Comparison of ENCODE assay signal across 8 mouse cellular contexts in genomic region chr7:80260625-80261371, GRCm38 (mm10). TPM values are rescaled to one million over a fixed set of nuclear protein-coding genes. Genes with fewer than 3 reads are reported as not detected.
DNase-seq lines count a peak whose midpoint lies in the region; ATAC-seq lines count a peak whose summit lies in the region.

Gene Ngrn, plus strand, starts transcription at chr7:80261215.

- H3K27ac ChIP-seq in hindbrain, embryonic 14.5 days = peak within 1 kb of the TSS; percentile 83

- H3K9me3 ChIP-seq in hindbrain, embryonic 14.5 days (ENCODE audit: control insufficient read depth, low read length) = no peaks in the 10 kb centered on the region

- ATAC-seq in hindbrain, embryonic 14.5 days (ENCODE audit: low FRiP score) = peak; percentile 91

- H3K27me3 ChIP-seq in hindbrain, embryonic 14.5 days (ENCODE audit: control insufficient read depth, insufficient read depth, low read length) = peaks cover 22% of the 10 kb centered on the region

- WGBS in hindbrain, embryonic 14.5 days = 27% methylated on average over 40 of the region's 40 CpGs

- H3K4me2 ChIP-seq in hindbrain, embryonic 14.5 days (replicated peaks) = peak within 1 kb of the TSS; percentile 90

- peak within 1 kb of the TSS; percentile 83 for H3K9ac ChIP-seq in hindbrain, embryonic 14.5 days

- H3K36me3 ChIP-seq in hindbrain, embryonic 14.5 days (replicated peaks; ENCODE audit: control insufficient read depth, insufficient read depth) = peaks cover 21% of the 10 kb centered on the region

- DNase-seq in WW6 (ENCODE audit: low read depth, low spot score) = peak; percentile 59
- DNase-seq in cerebellum, postnatal 36 days = peak; percentile 85
- peak; percentile 82 to 89 for DNase-seq in frontal cortex, postnatal 36 days (ENCODE audit: low spot score in 2 of 2)
- DNase-seq in hindbrain, embryonic 14.5 days (ENCODE audit: low spot score) = peak; percentile 88
- DNase-seq in layer of hippocampus, postnatal 36 days = peak; percentile 75 to 80
- DNase-seq in lung, postnatal 25 days (ENCODE audit: low spot score) = peak; percentile 91
- peak; percentile 75 for DNase-seq in retina, adult 2 months (ENCODE audit: low read depth, low spot score)
- peak; percentile 82 to 83 for DNase-seq in thymus, postnatal 36 days

- peak within 1 kb of the TSS; percentile 82 for H3K4me3 ChIP-seq in hindbrain, embryonic 14.5 days (replicated peaks; ENCODE audit: low read length)

- peaks cover 15% of the 10 kb centered on the region for H3K4me1 ChIP-seq in hindbrain, embryonic 14.5 days (replicated peaks; ENCODE audit: control insufficient read depth, insufficient read depth, low read length)

RNA-seq across cellular contexts. Expression of gene Ngrn, which starts in this region (rescaled TPM):
- polyA plus RNA-seq in hindbrain, embryonic 14.5 days (2014; fragmentation: Nextera tagmentation; extraction: Ambion mirVana) = 67.8 and 70.4 TPM in 2 replicates
- 10 to 100 TPM; 41.4 to 44.5 TPM for total RNA-seq in layer of hippocampus, postnatal 36 days (2021)

Comparison
In these comparisons a context has a peak if more than half of its experiments do, and no peak if none do; other contexts are left out.
1. Peak in every context shown above with its lines: DNase-seq, ATAC-seq, H3K4me3 ChIP-seq and H3K27ac ChIP-seq.